Mouse (Mus musculus): ENCODE measurements around the gene Bnip1. TPM values are rescaled to one million over a fixed set of nuclear protein-coding genes. Genes with fewer than 3 reads are reported as not detected.
A peak's percentile ranks its signal among the peaks of the same experiment; 100 is the strongest.

Bnip1 gene
- polyA plus RNA-seq, 1 experiment = 21.4 TPM

DNA sequence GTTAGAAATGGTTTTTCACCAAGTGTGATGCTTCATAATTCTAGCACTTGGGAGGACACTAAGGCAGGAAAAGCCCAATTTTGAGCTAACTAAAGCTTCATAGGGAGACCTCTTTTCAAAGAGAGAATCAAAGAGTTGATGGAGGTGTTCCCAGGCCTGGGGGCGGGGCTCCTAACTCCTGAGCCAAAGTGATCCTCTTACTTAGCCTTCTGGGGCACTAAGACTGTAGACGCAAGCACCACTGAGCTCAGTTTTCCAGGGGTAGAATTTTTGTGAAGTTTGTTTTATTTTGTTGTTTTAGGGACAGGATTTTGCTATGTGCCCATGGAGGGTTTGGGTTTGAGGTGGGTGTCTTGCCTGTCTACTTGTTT, 13.1 kb upstream of the Bnip1 start:
- Histone ChIP-seq H3K4me1 (ENCODE audit: control insufficient read depth, insufficient read depth, low read length) (no peaks in the 10 kb centered on the region), H3K4me3 (ENCODE audit: insufficient read depth, low read depth, low read length) (no peak overlapping the region), H3K27ac (ENCODE audit: insufficient read depth, low read depth, low read length) (no peak overlapping the region), H3K27me3 (replicated peaks; ENCODE audit: control insufficient read depth, insufficient read depth, low read length) (no peaks in the 10 kb centered on the region), H3K36me3 (ENCODE audit: control insufficient read depth, insufficient read depth, low read length) (peaks cover 11% of the 10 kb centered on the region)
- no peak for TF ChIP-seq POLR2A (IDR thresholded peaks at IDR 0.05; ENCODE audit: low read depth, low read length)
- TF ChIP-seq CTCF (conservative IDR thresholded peaks at IDR 0.05; ENCODE audit: insufficient read depth, insufficient read length, low read depth, low read length) = no peak
- 90% methylated on average over 2 of the region's 2 CpGs for WGBS
- DNase-seq = no peak

DNA sequence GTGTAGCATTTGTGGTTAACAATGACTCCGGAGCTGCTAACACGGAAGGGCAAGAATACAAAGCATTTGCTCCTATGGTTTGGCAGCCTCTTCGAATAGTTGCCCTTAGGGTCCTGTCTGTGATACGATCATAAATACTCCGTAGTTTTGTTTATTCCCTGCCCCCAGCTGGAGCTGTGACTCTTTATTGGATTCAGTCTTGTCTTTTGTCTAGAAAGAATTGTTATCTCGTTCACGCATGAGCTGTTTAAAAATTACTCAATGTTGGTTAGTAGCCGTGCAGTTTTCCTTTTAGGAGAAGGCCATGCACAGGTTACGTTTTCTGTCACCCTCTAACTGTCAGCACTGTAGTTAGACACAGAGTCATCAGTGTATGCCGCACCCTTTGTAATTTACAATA, 4.7 kb upstream of the Bnip1 start:
- Histone ChIP-seq H3K36me3 (ENCODE audit: control insufficient read depth, insufficient read depth, low read length) (peaks cover 5% of the 10 kb centered on the region), H3K27ac (ENCODE audit: insufficient read depth, low read depth, low read length) (no peak overlapping the region), H3K4me3 (ENCODE audit: insufficient read depth, low read depth, low read length) (no peak overlapping the region), H3K4me1 (ENCODE audit: control insufficient read depth, insufficient read depth, low read length) (no peaks in the 10 kb centered on the region), H3K27me3 (replicated peaks; ENCODE audit: control insufficient read depth, insufficient read depth, low read length) (no peaks in the 10 kb centered on the region)
- WGBS = 64% methylated on average over 10 of the region's 10 CpGs
- DNase-seq = no peak
- TF ChIP-seq CTCF (conservative IDR thresholded peaks at IDR 0.05; ENCODE audit: insufficient read depth, insufficient read length, low read depth, low read length) (no peak), POLR2A (IDR thresholded peaks at IDR 0.05; ENCODE audit: low read depth, low read length) (no peak)

DNA sequence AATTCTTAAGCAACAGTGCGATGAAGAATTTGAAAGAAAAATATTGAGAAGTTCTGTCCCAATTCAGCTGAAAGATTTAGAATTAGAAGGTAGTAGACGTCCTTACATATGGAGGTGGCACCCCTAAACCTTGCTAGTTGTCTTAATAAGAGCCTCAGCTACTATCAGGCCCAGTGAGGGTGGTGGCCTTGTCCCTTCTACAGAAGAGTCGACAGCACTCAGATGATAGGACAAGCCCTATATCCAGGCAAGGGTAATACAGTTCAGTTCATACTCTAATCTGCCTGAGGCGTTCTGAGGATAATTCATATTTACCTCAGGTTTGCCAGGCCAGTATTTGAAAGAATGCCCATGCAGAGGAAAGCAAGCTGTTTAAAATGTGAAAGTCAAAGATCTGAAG, 2.9 kb upstream of the Bnip1 start:
- WGBS = 93% methylated on average over 4 of the region's 4 CpGs
- TF ChIP-seq POLR2A (IDR thresholded peaks at IDR 0.05; ENCODE audit: low read depth, low read length) (no peak), CTCF (conservative IDR thresholded peaks at IDR 0.05; ENCODE audit: insufficient read depth, insufficient read length, low read depth, low read length) (no peak)
- no peak overlapping the region for H3K4me3 ChIP-seq (ENCODE audit: insufficient read depth, low read depth, low read length)
- H3K4me1 ChIP-seq (ENCODE audit: control insufficient read depth, insufficient read depth, low read length) = peaks cover 5% of the 10 kb centered on the region; the same call in 1 of the 2 replicates
- H3K27ac ChIP-seq (ENCODE audit: insufficient read depth, low read depth, low read length) = no peak overlapping the region
- DNase-seq = no peak
- no peaks in the 10 kb centered on the region for H3K27me3 ChIP-seq (replicated peaks; ENCODE audit: control insufficient read depth, insufficient read depth, low read length)
- peaks cover 4% of the 10 kb centered on the region for H3K36me3 ChIP-seq (ENCODE audit: control insufficient read depth, insufficient read depth, low read length)

DNA sequence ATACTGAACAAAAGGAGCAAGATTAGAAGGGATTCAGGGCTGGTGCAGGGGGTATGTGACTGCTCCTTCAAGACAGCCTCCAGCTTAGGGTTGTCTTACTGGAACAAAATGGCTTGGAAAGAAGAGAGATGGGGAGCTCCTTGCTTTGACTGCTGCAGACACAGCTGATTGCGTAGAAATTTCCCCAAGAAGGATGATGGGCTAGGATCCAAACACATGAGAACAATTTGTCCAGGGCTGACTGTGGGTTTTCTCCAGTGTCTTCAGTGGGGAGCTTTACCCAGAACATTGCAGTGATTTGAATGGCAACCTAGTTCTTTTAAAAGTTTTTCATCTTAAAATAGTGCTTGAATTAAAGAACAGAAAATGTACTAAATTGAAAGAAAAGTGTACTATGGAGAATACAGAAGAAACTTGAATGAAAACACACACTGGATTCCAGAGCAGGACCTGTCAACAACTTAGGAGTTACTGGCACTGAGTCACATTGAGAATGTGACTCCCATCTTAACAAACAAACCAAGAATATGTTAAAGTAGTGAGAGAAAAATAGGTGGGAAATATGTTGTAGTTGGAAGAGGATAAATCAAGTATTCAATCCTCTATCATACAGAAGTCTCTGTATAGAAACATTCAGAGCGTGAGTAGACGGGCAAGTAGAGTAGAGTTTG, 2.3 kb upstream of the Bnip1 start:
- Histone ChIP-seq H3K36me3 (ENCODE audit: control insufficient read depth, insufficient read depth, low read length) (peaks cover 4% of the 10 kb centered on the region), H3K27me3 (replicated peaks; ENCODE audit: control insufficient read depth, insufficient read depth, low read length) (no peaks in the 10 kb centered on the region), H3K4me1 (ENCODE audit: control insufficient read depth, insufficient read depth, low read length) (peaks cover 5% of the 10 kb centered on the region; the same call in 1 of the 2 replicates), H3K27ac (ENCODE audit: insufficient read depth, low read depth, low read length) (no peak overlapping the region), H3K4me3 (ENCODE audit: insufficient read depth, low read depth, low read length) (no peak overlapping the region)
- 88% methylated on average over 3 of the region's 3 CpGs for WGBS
- no peak for DNase-seq
- TF ChIP-seq CTCF (conservative IDR thresholded peaks at IDR 0.05; ENCODE audit: insufficient read depth, insufficient read length, low read depth, low read length) (no peak), POLR2A (IDR thresholded peaks at IDR 0.05; ENCODE audit: low read depth, low read length) (no peak)

DNA sequence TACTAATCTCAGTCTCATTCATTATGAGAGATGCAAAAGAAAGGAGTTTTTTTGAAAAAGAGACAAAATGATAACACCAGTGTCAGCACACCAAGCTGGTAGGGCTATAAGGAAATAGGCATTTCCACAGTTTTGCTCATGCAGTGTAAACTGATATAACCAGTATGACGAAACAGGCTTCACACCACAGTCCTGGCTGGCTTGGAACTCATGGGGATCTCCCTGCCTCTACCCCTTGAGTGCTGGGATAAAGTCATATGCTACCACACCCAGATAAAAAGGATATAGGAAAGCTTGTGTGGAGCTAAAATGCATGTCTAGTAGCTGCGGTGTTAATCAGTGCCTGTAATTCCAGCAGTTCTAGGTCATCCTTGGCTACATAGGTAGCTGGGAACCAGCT, 1.4 kb upstream of the Bnip1 start:
- DNase-seq = no peak
- TF ChIP-seq CTCF (conservative IDR thresholded peaks at IDR 0.05; ENCODE audit: insufficient read depth, insufficient read length, low read depth, low read length) (no peak), POLR2A (IDR thresholded peaks at IDR 0.05; ENCODE audit: low read depth, low read length) (no peak)
- Histone ChIP-seq H3K4me3 (ENCODE audit: insufficient read depth, low read depth, low read length) (no peak overlapping the region), H3K36me3 (ENCODE audit: control insufficient read depth, insufficient read depth, low read length) (peaks cover 2% of the 10 kb centered on the region; the same call in 1 of the 2 replicates), H3K27me3 (replicated peaks; ENCODE audit: control insufficient read depth, insufficient read depth, low read length) (no peaks in the 10 kb centered on the region), H3K4me1 (ENCODE audit: control insufficient read depth, insufficient read depth, low read length) (peaks cover 5% of the 10 kb centered on the region; the same call in 1 of the 2 replicates), H3K27ac (ENCODE audit: insufficient read depth, low read depth, low read length) (no peak overlapping the region)
- 83% methylated on average over 2 of the region's 2 CpGs for WGBS

DNA sequence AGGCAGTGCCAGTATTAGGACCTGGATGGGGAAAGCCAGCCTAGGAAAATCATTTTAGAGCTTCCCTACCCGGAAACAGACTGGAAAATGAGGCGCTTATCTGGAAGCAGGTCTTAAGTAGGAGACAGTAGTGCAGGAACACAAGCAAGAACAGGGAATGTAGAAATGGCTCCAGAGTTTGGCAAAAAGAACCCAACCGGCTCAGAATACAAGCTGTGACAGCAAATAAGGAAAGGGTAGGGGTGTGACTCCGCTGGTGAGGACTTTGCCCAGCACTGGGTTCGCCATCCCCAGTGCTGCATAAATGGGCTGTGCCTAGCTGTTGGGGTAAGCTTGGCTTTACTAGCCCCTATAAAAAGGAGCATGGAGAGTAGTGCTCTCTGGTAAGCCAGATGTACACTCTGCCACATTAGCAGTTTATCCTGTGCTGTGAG, 761 bp downstream of the Bnip1 start:
- no peaks in the 10 kb centered on the region for H3K27me3 ChIP-seq (replicated peaks; ENCODE audit: control insufficient read depth, insufficient read depth, low read length)
- WGBS = 9% methylated on average over 5 of the region's 5 CpGs
- no peaks in the 10 kb centered on the region for H3K36me3 ChIP-seq (ENCODE audit: control insufficient read depth, insufficient read depth, low read length)
- peaks cover 5% of the 10 kb centered on the region; the same call in 1 of the 2 replicates for H3K4me1 ChIP-seq (ENCODE audit: control insufficient read depth, insufficient read depth, low read length)
- H3K4me3 ChIP-seq (ENCODE audit: insufficient read depth, low read depth, low read length) = peak overlapping the region; percentile 64
- peak; percentile 52 for DNase-seq
- TF ChIP-seq CTCF (conservative IDR thresholded peaks at IDR 0.05; ENCODE audit: insufficient read depth, insufficient read length, low read depth, low read length) (no peak), POLR2A (IDR thresholded peaks at IDR 0.05; ENCODE audit: low read depth, low read length) (no peak)
- no peak overlapping the region for H3K27ac ChIP-seq (ENCODE audit: insufficient read depth, low read depth, low read length)

DNA sequence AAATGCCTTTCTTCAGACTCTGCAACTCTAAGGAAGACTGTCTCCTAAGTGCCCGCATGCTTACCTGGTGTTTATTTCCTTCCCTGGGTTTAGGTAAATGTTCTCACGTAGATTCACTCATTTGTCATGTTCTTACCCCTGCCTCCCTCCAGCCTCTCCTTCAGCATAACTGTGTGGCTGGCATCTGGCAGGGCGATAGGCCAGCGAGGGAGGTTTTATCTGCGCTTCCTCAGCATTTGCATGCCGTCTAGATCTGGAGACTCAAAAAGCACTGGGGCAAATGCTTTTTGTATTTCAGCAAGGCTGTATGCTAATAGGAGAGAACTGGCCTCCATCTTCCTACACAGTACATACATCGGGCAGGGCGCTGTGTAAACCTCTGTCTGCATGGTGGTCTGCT, 3.7 kb downstream of the Bnip1 start:
- WGBS = 93% methylated on average over 8 of the region's 8 CpGs
- TF ChIP-seq POLR2A (IDR thresholded peaks at IDR 0.05; ENCODE audit: low read depth, low read length) (no peak), CTCF (conservative IDR thresholded peaks at IDR 0.05; ENCODE audit: insufficient read depth, insufficient read length, low read depth, low read length) (no peak)
- no peak for DNase-seq
- no peaks in the 10 kb centered on the region for H3K27me3 ChIP-seq (replicated peaks; ENCODE audit: control insufficient read depth, insufficient read depth, low read length)
- H3K27ac ChIP-seq (ENCODE audit: insufficient read depth, low read depth, low read length) = no peak overlapping the region
- no peak overlapping the region for H3K4me3 ChIP-seq (ENCODE audit: insufficient read depth, low read depth, low read length)
- H3K36me3 ChIP-seq (ENCODE audit: control insufficient read depth, insufficient read depth, low read length) = no peaks in the 10 kb centered on the region; the same call in 1 of the 2 replicates
- H3K4me1 ChIP-seq (ENCODE audit: control insufficient read depth, insufficient read depth, low read length) = peaks cover 5% of the 10 kb centered on the region; the same call in 1 of the 2 replicates
